Mouse (Mus musculus) spleen, postnatal 4 days (tissue): ENCODE results near the gene Gm13941.

Source experiments
- DNase-seq, 2 experiments: peaks; one replicate each; pipeline ENCODE4 v3.0.0; 2022; ENCODE audit warnings: low spot score in 2 of 2

Gm13941 gene

GRCm38 (mm10) chr2:111105882-111106281 is at the start of gene Gm13941:
TSS of gene Gm13941 (minus strand) at chr2:111105982.
- no peak for DNase-seq

- no peak for DNase-seq
Measured at GRCm38 (mm10) chr2:111152836-111153235, 47.1 kb upstream of the Gm13941 start, which contains the start of gene Gm15130. TSS of gene Gm15130 (minus strand) at chr2:111152936.

GRCm38 (mm10) chr2:111135739-111136138 is 30.0 kb upstream of the Gm13941 start:
- no peak for DNase-seq

GRCm38 (mm10) chr2:111058586-111059261 is 47.1 kb downstream of the Gm13941 start:
- DNase-seq = no peak
